Mouse (Mus musculus) stomach, embryonic 14.5 days (tissue): ENCODE results near the gene Ttc7b. TPM values are rescaled to one million over a fixed set of nuclear protein-coding genes. Genes with fewer than 3 reads are reported as not detected.
A peak's percentile ranks its signal among the peaks of the same experiment; 100 is the strongest.

Experiments used
- ATAC-seq: fragments of 200-750 bp; cut with Nextera tagmentation; 2 replicates; pipeline ENCODE4 v1.8.0; 2017; ENCODE audit warnings: low read depth, moderate TSS enrichment; ENCODE audit not compliant: insufficient number of reproducible peaks, insufficient read depth, low FRiP score
- H3K27ac ChIP-seq: fragments of 300-500 bp; sonication (generic); 2 replicates; pipeline ENCODE4 v1.5.1; 2014; ENCODE audit warnings: mild to moderate bottlenecking, low read length, moderate library complexity, mixed read lengths
- H3K27me3 ChIP-seq: fragments of 300-500 bp; sonication (generic); 2 replicates; pipeline ENCODE4 v1.6.1; 2014; ENCODE audit warnings: low read length, control low read depth, mixed read lengths; ENCODE audit not compliant: control insufficient read depth, insufficient read depth
- H3K36me3 ChIP-seq: fragments of 300-500 bp; sonication (generic); 2 replicates; pipeline ENCODE4 v1.6.1; 2014; ENCODE audit warnings: mild to moderate bottlenecking, control low read depth, low read length, moderate library complexity, mixed read lengths; ENCODE audit not compliant: control insufficient read depth, insufficient read depth
- H3K4me1 ChIP-seq: fragments of 300-500 bp; sonication (generic); 2 replicates; pipeline ENCODE4 v1.6.1; 2014; ENCODE audit warnings: low read length, control low read depth, mixed read lengths; ENCODE audit not compliant: control insufficient read depth, insufficient read depth
- H3K4me2 ChIP-seq: fragments of 300-500 bp; sonication (generic); replicated peaks from 2 replicates; pipeline ENCODE4 v1.6.1; 2014; ENCODE audit warnings: low read depth, low read length, control low read depth
- H3K4me3 ChIP-seq: fragments of 300-500 bp; sonication (generic); 2 replicates; pipeline ENCODE4 v1.5.1; 2014; ENCODE audit warnings: low read depth, low read length, control low read depth
- H3K9ac ChIP-seq: fragments of 300-500 bp; sonication (generic); replicated peaks from 2 replicates; pipeline ENCODE4 v1.6.1; 2014; ENCODE audit warnings: low read depth, mild to moderate bottlenecking, control low read depth, low read length, moderate library complexity, mixed read lengths
- H3K9me3 ChIP-seq: fragments of 300-500 bp; sonication (generic); 2 replicates; pipeline ENCODE4 v1.6.1; 2016; ENCODE audit warnings: low read depth, low read length, control low read depth; ENCODE audit not compliant: control insufficient read depth
- WGBS: fragments of 180-500 bp; shearing (Covaris S2); extraction: QIAGEN DNeasy Blood & Tissue Kit; methylation state at CpG from one replicate; pipeline ENCODE4 v1.1.7; 2014; 5-methylcytosine and 5-hydroxymethylcytosine counted together
- polyA plus RNA-seq: library from polyadenylated mRNA; unstranded; fragments of >200 nt; fragmentation: Nextera tagmentation; extraction: Ambion mirVana; gene quantifications from 2 replicates; pipeline ENCODE4 v1.2.1, GENCODE M21; 2014

Ttc7b gene
- polyA plus RNA-seq, 1 experiment from 2014 or later = 6.4 TPM

- Histone ChIP-seq H3K27me3 (no peaks in the 10 kb centered on the region), H3K9me3 (no peaks in the 10 kb centered on the region), H3K4me3 (peak overlapping the region; percentile 66), H3K9ac (peak overlapping the region; percentile 92), H3K4me2 (peak overlapping the region; percentile 82), H3K36me3 (no peaks in the 10 kb centered on the region), H3K4me1 (peaks cover 16% of the 10 kb centered on the region), H3K27ac (no peak overlapping the region)
- WGBS = 51% methylated on average over 7 of the region's 7 CpGs
- ATAC-seq = no peak
Measured at GRCm38 (mm10) chr12:100519684-100520076, 946 bp downstream of the Ttc7b start.

GRCm38 (mm10) chr12:100517371-100517770 is 3.3 kb downstream of the Ttc7b start:
- no peak for ATAC-seq

GRCm38 (mm10) chr12:100516161-100516838 is 4.3 kb downstream of the Ttc7b start:
- no peaks in the 10 kb centered on the region for H3K36me3 ChIP-seq
- H3K27me3 ChIP-seq = no peaks in the 10 kb centered on the region
- H3K9ac ChIP-seq = no peak overlapping the region
- no peak for ATAC-seq
- no peak overlapping the region for H3K4me2 ChIP-seq
- no peak overlapping the region for H3K27ac ChIP-seq
- no peaks in the 10 kb centered on the region for H3K9me3 ChIP-seq
- H3K4me3 ChIP-seq = no peak overlapping the region
- WGBS = 93% methylated on average over 1 of the region's 1 CpGs
- peaks cover 16% of the 10 kb centered on the region for H3K4me1 ChIP-seq

More at GRCm38 (mm10) chr12:100517371-100517770, 3.3 kb downstream of the Ttc7b start:
- H3K27ac ChIP-seq = no peak overlapping the region
- no peak overlapping the region for H3K4me2 ChIP-seq
- H3K4me1 ChIP-seq = peaks cover 16% of the 10 kb centered on the region
- H3K4me3 ChIP-seq = no peak overlapping the region
- H3K36me3 ChIP-seq = no peaks in the 10 kb centered on the region
- H3K27me3 ChIP-seq = no peaks in the 10 kb centered on the region
- H3K9me3 ChIP-seq = no peaks in the 10 kb centered on the region
- no peak overlapping the region for H3K9ac ChIP-seq
- 78% methylated on average over 9 of the region's 9 CpGs for WGBS

GRCm38 (mm10) chr12:100515493-100515892 is 5.1 kb downstream of the Ttc7b start:
- H3K27ac ChIP-seq = no peak overlapping the region

GRCm38 (mm10) chr12:100514611-100515010 is 6.0 kb downstream of the Ttc7b start:
- Histone ChIP-seq H3K9me3 (no peaks in the 10 kb centered on the region), H3K27ac (no peak overlapping the region), H3K4me1 (peaks cover 11% of the 10 kb centered on the region), H3K36me3 (no peaks in the 10 kb centered on the region), H3K9ac (no peak overlapping the region), H3K4me3 (no peak overlapping the region), H3K4me2 (no peak overlapping the region), H3K27me3 (no peaks in the 10 kb centered on the region)
- no peak for ATAC-seq
- WGBS = 54% methylated on average over 1 of the region's 1 CpGs

More at GRCm38 (mm10) chr12:100515493-100515892, 5.1 kb downstream of the Ttc7b start:
- Histone ChIP-seq H3K27me3 (no peaks in the 10 kb centered on the region), H3K4me3 (no peak overlapping the region), H3K4me2 (no peak overlapping the region), H3K36me3 (no peaks in the 10 kb centered on the region), H3K4me1 (peaks cover 16% of the 10 kb centered on the region), H3K9me3 (no peaks in the 10 kb centered on the region), H3K9ac (no peak overlapping the region)
- 88% methylated on average over 4 of the region's 4 CpGs for WGBS
- no peak for ATAC-seq

- no peaks in the 10 kb centered on the region; the same call in 1 of the 2 replicates for H3K4me1 ChIP-seq
- no peak overlapping the region for H3K4me2 ChIP-seq
- H3K9ac ChIP-seq = no peak overlapping the region
- no peak overlapping the region for H3K27ac ChIP-seq
- WGBS = 90% methylated on average over 5 of the region's 5 CpGs
- no peaks in the 10 kb centered on the region for H3K9me3 ChIP-seq
- no peaks in the 10 kb centered on the region for H3K36me3 ChIP-seq
- H3K27me3 ChIP-seq = no peaks in the 10 kb centered on the region
- no peak for ATAC-seq
- H3K4me3 ChIP-seq = no peak overlapping the region
Measured at GRCm38 (mm10) chr12:100513131-100513530, 7.5 kb downstream of the Ttc7b start.

GRCm38 (mm10) chr12:100512641-100513040 is 8.0 kb downstream of the Ttc7b start:
- H3K27me3 ChIP-seq = no peaks in the 10 kb centered on the region
- no peak for ATAC-seq
- H3K27ac ChIP-seq = no peak overlapping the region
- WGBS = 84% methylated on average over 9 of the region's 9 CpGs
- no peak overlapping the region for H3K4me2 ChIP-seq
- no peaks in the 10 kb centered on the region; the same call in 1 of the 2 replicates for H3K4me1 ChIP-seq
- no peak overlapping the region for H3K4me3 ChIP-seq
- no peak overlapping the region for H3K9ac ChIP-seq
- no peaks in the 10 kb centered on the region for H3K9me3 ChIP-seq
- no peaks in the 10 kb centered on the region for H3K36me3 ChIP-seq

GRCm38 (mm10) chr12:100509615-100510282 is 10.9 kb downstream of the Ttc7b start:
- Histone ChIP-seq H3K4me3 (no peak overlapping the region), H3K9me3 (no peaks in the 10 kb centered on the region), H3K36me3 (no peaks in the 10 kb centered on the region), H3K27ac (no peak overlapping the region), H3K9ac (no peak overlapping the region), H3K4me2 (no peak overlapping the region), H3K4me1 (no peaks in the 10 kb centered on the region), H3K27me3 (no peaks in the 10 kb centered on the region)
- 73% methylated on average over 9 of the region's 9 CpGs for WGBS
- no peak for ATAC-seq
